Mouse (Mus musculus) monocyte, adult 2 months (primary cell): Measurements from ENCODE around the gene Vmn2r32.
"Not testable (repeated sequence)": the region's sequence is repeated elsewhere in the genome, so short reads cannot be mapped to it uniquely, and the experiment has no call there.

Experiments used
- DNase-seq, 2 experiments: peaks; one replicate each; pipeline ENCODE4 v3.0.0; 2022; ENCODE audit warnings: low spot score in 2 of 2, low read depth in 1 of 2

Vmn2r32 gene

GRCm38 (mm10) chr7:7479918-7480317 lies at the start of gene Vmn2r32:
Gene Vmn2r32, minus strand, starts transcription at chr7:7480018.
- DNase-seq, result not testable (repeated sequence)
